Mouse (Mus musculus) gastrocnemius, postnatal 10 days (tissue): ENCODE data around the gene Kcnip1. TPM values are rescaled to one million over a fixed set of nuclear protein-coding genes. Genes with fewer than 3 reads are reported as not detected.

ENCODE experiments used
- DNase-seq: peaks from one replicate; pipeline ENCODE4 v3.0.0; 2021; ENCODE audit warnings: mixed read lengths
- long read RNA-seq, 2 experiments: library from polyadenylated mRNA; stranded (forward); transcript quantifications; one replicate each; pipeline ENCODE4 v2.0.0; 2021
- total RNA-seq, 2 experiments: library from RNA; stranded (reverse); gene quantifications; 2 replicates each; pipeline ENCODE4 v1.2.3; 2021

Kcnip1 gene
- total RNA-seq = under 1 TPM; 0.14 to 0.18 TPM
- long read RNA-seq, experiment 1 = 0 reads
- long read RNA-seq, experiment 2 = 0 reads

DNA sequence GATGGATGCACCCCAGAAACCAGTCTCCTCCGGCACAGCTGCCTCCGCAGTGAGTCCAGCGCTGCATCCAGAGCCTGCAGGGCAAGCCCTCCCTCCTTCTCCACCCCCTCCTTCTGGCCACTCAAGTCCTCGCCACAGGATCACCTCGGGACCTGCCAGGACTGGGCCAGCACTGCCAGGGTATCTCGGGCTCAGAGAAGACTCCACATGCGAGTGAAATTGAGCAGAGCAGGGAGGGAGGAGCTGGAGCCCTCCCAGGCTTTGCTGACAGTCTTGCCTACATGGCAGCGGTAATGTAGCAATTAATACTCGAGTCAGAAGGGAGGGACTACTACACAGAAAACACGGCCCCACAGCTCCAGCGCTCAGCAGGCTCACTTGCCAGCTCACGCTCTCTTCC lies at the start of gene Kcnip1:
TSS of gene Kcnip1 (minus strand) at position 215 of the 400 bp plus-strand sequence.
- peak; percentile 54 for DNase-seq

DNA sequence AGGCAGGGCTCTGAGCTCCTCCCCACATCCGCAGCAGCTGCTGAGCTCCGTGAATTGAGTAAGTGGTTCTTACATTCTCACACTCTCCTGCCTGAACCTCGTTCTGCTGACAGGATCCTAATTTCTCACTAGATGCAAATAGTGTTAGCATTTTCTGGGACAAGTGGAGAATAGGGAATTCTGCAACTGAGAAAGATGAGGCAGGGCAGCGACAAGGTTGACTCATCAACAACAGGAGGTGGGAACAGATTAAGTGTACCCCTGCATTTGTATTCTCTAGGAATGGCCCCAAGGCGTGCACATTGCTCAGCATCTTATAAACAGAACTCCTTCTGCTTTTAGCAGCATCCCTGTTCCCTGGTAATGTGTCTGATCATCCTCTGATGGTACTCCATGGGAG lies 47.1 kb upstream of the Kcnip1 start:
- no peak for DNase-seq

DNA sequence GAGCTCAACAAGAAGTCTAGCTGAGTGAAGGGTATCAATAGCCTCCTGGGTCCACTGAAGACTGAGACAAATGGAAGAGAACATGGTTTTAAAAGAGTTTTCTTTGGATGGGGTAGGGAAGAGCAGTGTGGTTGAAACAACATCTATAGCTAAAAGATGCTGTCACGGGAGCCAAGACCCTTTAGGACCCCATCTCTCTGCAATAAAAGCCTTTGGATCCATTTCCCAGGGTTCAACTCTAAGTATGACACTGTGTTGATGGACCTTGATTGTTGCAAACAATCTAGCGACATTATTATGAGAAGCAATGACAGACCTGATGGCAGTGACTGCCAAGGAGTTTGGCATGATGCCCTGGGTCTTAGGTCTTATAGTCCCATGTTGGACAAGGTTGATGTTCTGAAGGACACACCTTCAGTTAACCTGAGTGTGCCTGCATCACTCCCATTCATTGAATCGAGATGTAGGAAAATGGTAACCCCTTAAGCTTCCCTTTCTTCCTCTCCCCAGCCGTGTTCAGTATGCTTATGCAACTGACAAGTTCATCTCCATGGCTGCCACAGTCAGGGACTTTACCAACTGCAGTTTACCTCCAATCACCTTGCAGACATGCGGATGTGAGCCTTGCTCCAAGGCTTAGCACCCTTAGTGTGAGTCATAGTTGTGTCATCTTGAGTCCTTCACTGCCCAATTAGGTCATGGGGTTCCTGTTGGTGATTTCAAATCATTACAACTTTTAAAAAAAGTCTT lies 43.1 kb upstream of the Kcnip1 start:
- DNase-seq = no peak

DNA sequence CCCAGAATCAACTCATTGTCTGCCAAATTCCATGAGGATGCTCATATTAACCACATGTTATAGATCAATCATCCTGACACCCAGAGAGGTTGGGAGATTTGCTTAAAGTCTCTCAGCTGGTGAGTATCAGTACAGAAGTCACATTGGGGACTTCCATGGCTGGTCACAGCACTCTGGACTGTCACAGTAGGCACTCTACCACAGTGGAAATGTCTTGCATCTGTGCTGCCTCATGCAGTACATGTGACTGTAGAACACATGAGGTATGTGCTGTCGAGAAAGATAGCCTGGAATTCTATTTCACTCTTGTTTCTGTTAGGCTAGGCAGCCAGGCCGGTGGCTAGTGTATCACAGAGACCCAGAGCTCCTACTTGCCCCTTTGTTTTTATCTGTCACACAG lies 41.8 kb upstream of the Kcnip1 start:
- DNase-seq = no peak

DNA sequence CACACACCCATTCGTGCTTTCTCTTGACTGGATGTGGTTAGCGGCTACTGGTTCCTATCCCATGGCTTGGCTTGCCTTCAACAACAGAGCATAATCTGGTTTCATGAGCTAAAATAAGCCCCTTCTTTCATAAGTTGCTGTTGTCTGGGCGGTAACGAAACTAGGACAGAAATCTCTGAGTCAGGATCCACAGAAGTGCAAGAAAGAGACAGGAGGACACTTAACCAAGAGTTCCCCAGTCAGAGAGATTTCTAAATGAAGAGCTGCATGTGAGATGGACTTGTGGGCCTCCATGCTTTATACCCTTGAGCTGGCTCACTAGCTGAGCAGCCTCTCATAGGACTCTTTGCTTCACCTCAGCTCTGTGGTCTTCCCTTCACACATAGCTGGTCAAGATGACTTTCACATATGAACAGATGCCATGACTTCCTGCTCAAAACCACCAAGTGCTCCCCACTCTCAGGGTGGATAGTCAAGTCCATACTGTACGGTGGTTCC lies 41.1 kb upstream of the Kcnip1 start:
- DNase-seq = no peak

DNA sequence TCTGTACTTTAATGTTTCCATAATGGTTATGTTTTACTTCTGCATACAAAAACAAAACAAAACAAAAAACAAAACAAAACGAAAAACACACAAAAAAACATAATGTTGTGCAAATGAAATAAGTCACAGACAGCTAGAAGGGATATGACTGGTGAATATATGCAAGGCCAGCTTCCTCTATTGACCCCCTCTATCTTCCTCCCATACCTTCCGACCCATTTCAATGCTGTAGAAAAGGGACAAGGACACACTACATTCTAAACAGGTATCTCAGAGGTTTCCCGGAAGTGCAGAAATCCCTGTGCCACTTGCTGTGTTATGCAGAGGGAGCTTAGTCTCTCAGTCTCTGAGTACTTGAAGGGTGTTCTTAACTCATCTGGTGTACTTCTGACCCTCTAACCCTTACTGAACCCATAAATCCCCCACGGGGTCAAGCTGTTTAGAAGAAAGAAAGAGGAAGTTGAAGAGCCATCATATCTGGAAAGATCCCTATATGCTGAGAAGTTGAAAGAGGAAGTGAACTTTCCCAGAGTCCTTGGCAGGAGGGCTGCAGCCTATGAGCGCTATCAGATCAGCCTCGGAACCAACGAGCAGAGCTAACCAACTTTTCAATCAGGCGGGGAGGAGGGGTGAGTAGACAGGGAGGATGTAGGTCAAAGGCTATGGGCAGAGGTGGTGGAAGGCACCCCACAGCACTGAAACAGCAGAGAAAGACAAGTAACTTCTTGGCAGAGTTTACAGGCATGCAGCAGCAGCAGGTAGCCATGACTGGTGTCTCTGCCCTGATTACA lies 38.3 kb upstream of the Kcnip1 start:
- no peak for DNase-seq

DNA sequence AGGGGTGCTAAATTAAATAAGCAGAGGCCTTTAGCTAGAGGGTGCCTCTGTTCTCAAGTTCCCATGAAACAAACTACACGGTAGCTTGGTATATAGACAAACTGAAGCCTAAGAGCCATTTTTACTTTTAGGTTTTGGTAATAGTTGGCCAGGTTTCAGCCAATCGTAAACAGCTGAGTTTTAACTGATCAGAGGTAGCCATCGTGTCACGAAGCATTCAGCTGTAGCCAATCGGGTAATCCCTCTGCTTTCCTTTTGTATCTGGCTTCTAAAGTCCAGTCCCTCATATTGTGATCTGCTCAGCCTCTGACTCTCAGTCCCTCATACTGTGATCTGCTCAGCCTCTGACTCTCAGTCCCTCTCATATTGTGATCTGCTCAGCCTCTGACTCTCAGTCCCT lies 36.7 kb upstream of the Kcnip1 start:
- no peak for DNase-seq

- no peak for DNase-seq
Observed at GRCm38 (mm10) chr11:34025091-34025490, 32.1 kb upstream of the Kcnip1 start.

GRCm38 (mm10) chr11:34012007-34012652 lies 19.2 kb upstream of the Kcnip1 start:
- DNase-seq = no peak

GRCm38 (mm10) chr11:34010859-34011172 lies 17.9 kb upstream of the Kcnip1 start:
- DNase-seq = no peak

DNA sequence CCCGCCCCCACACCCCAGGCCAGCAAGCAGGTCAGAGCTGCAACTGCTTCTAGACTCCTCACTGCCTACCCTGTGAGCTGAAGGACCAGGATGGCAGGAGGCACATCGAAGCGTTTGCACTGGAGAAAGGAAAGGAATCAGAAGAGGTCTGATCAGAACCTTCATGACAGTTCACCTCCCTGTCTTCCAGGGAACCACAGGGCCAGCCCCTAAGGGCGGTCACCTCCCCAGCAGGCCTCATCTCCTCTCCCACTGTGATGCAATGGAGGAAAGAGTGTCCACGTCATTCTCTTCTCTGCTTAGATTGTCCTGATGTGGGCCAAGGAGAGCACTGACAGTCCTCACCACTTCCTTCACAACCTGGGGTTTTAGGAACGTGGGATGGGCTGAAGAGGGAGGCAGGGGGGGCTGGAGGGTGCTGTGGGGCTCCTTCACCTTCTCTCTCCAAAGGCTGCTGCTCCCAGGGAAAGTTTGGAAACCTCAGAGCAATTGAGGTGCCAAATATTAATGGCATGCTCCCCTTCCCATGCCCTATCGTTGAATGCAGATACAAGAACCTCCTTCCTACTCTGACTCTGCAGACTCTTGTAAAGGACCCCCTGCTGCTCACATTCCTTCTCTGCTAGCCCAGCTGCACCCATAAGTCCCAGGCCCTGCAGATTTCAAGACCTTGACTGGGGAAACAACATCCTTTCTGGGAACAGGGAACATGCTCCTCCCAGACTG lies 17.3 kb upstream of the Kcnip1 start:
- no peak for DNase-seq

- DNase-seq = no peak
Observed at GRCm38 (mm10) chr11:34009316-34010087, 16.6 kb upstream of the Kcnip1 start.

DNA sequence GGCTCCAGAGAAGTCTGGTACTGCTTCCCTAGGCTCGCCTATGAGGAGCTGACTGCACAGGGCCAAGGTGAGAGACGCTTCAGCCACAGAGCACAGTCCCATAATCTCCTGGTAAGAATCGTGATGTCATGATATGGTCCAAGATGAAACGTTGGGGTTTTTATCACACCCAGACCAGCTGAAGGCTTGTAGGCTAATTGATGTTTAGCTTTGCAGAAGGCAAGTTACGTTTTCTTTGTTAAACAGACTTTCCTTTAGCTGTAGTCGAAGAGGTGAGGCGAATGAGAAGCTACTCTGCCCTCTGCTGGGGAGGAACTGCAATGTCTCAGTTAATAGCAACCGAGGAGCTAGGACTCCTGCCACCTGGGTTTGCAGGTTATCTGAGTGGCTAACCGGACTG lies 15.8 kb upstream of the Kcnip1 start:
- peak; percentile 39 for DNase-seq

GRCm38 (mm10) chr11:34008214-34008613 lies 15.3 kb upstream of the Kcnip1 start:
- DNase-seq = no peak

GRCm38 (mm10) chr11:34007616-34008015 lies 14.7 kb upstream of the Kcnip1 start:
- DNase-seq = no peak

- no peak for DNase-seq
Observed at GRCm38 (mm10) chr11:34002593-34002965, 9.6 kb upstream of the Kcnip1 start.

GRCm38 (mm10) chr11:34001938-34002592 lies 9.1 kb upstream of the Kcnip1 start:
- peak; percentile 53 for DNase-seq

DNA sequence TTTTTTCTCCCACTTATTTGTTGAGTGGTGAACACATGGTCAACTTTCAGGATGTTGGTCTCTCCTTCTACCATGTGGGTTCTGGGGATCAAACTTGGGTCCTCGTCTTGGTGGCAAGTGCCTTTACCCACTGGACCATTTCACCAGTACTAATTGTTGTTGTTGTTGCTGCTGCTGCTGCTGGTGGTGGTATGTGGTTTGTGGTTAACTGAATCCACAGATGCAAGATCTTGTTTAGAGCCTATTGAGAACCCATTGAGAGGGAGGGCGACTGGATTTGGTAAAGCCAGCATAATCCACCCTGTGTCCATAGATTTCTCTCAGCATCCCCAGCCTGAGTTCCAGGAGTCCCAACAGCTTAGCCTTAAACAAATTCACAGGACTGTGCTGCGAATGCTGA lies 7.5 kb upstream of the Kcnip1 start:
- no peak for DNase-seq

GRCm38 (mm10) chr11:33998244-33998643 lies 5.3 kb upstream of the Kcnip1 start:
- no peak for DNase-seq

GRCm38 (mm10) chr11:33993496-33993895 lies 544 bp upstream of the Kcnip1 start:
- no peak for DNase-seq

GRCm38 (mm10) chr11:33990002-33990401 lies 3.0 kb downstream of the Kcnip1 start:
- no peak for DNase-seq
